Mouse (Mus musculus) adrenal gland, postnatal 4 days (tissue): ENCODE results near the gene Sdr39u1. TPM values are rescaled to one million over a fixed set of nuclear protein-coding genes. Genes with fewer than 3 reads are reported as not detected.
A peak's percentile ranks its signal among the peaks of the same experiment; 100 is the strongest.

Experiments
- DNase-seq, 2 experiments: peaks; one replicate each; pipeline ENCODE4 v3.0.0; 2021 to 2022; ENCODE audit warnings: low spot score in 2 of 2, mixed read lengths in 2 of 2
- long read RNA-seq, 2 experiments: library from polyadenylated mRNA; stranded (forward); transcript quantifications; one replicate each; pipeline ENCODE4 v2.0.0; 2021
- total RNA-seq, 2 experiments: library from RNA; stranded (reverse); gene quantifications; 2 replicates each; pipeline ENCODE4 v1.2.3; 2021

Gene Sdr39u1
- total RNA-seq, result 10 to 100 TPM; 65.3 to 71.9 TPM
- long read RNA-seq, experiment 1, transcript Sdr39u1-201 (6 exons, 1,255 nt), result major isoform, 20 of 37 reads
- long read RNA-seq, experiment 1, partial matches to known transcripts, result 5 of 37 reads
- long read RNA-seq, experiment 1, other reads (novel, unspliced or antisense), result 7 of 37 reads
- long read RNA-seq, experiment 2, transcript Sdr39u1-207 (5 exons, 867 nt), result minor isoform, 7 of 68 reads
- long read RNA-seq, experiment 2, transcript Sdr39u1-201 (6 exons, 1,255 nt), result major isoform, 39 of 68 reads
- long read RNA-seq, experiment 2, partial matches to known transcripts, result 3 of 68 reads
- long read RNA-seq, experiment 2, other reads (novel, unspliced or antisense), result 8 of 68 reads

DNA sequence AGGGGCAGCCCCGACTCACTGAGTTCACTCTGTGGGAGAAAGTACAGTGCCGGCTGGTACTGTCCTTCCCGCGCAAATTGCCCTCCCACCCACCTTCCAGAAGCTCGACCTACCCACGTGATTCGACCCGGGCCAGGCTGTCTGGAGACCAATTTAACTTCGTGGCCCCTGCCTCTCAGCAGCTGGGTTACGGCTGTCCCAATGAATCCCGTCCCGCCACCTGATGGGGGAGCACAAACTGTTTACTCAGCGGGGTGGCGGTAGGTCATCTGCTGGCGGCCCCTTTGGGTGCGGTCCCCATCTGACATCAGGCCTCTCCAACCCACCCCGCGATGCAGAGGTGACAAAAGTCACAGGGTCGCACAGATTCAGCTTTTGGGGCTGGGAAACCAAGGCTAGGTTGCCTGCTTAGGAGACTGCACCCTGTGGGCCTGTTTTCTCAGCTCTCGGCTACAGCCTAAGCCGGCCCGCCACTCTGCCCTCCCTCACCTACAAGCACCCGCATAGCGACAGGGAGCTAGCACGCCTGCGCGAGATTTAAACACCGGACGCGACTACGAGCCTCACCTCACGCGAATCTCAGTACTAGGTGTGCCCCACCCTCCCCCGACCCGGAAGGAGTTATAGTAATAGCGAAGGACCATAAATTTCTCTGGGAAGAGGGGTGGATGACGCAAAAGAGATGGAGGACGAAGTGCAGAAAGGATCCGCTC lies at the start of gene Sdr39u1:
Gene Sdr39u1, minus strand, starts transcription at position 593 of the 713 bp plus-strand sequence.
- DNase-seq, result peak; percentile 55 to 73

- DNase-seq, result no peak
Measured at GRCm38 (mm10) chr14:55946269-55946969, 46.3 kb upstream of the Sdr39u1 start.

- DNase-seq, result no peak
Measured at GRCm38 (mm10) chr14:55944575-55944974, 44.5 kb upstream of the Sdr39u1 start, which contains the start of gene Cma1. Gene Cma1, minus strand, starts transcription at chr14:55944675.

DNA sequence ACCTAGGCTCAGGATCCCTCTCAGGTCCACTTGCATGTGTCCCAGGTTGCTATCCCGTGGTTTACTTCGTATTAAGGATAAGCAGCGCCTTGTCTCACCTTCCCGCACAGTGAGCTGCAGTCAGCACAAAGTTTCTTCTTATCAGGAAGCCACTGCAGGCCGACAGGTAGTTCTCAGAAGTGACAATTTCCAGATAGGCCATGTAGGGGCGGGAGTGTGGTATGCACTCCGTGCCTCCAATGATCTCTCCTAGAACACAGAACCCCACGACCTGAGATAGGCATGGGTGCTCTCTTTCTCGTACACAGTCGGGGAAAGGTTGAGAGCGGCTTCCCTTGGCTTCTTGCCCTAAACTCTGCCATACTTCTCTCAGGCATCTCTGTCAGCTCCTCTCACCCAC lies 43.5 kb upstream of the Sdr39u1 start:
- DNase-seq, result no peak

DNA sequence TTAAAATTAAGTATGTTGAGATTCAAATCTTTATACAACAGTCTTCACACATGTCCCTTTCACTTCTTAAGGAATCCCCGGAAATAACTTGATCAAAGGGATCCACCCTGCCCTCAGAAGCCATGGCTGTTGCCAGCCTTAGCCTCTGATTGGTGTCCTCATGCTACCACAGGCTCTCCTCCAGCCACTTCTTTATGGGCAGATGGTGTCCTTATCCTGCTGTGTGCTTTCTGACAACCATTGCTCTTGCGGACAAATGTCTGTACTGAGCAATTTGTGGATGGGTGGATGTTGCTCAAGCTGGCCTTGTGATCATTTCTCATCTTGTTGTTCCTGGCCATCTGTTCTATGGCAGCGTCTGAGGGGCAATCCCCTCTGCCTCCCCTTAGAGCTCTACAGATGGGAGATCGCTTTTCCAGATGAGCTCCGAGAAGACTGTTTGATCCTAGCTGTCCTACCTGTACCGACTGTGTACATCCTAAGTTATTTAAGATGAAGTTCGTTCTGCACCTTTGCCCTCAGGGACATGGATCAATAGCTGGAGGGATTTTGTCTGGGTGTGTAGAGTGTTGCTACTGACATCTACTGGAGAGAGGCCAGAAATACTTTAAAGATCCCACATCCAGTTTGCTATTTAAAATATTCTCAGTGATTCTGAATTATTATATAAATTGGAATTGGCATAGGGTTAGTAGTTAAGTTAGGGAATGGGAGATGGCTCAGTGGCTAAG lies 40.1 kb upstream of the Sdr39u1 start:
- no peak for DNase-seq

- no peak for DNase-seq
Measured at GRCm38 (mm10) chr14:55933586-55933985, 33.5 kb upstream of the Sdr39u1 start.

DNA sequence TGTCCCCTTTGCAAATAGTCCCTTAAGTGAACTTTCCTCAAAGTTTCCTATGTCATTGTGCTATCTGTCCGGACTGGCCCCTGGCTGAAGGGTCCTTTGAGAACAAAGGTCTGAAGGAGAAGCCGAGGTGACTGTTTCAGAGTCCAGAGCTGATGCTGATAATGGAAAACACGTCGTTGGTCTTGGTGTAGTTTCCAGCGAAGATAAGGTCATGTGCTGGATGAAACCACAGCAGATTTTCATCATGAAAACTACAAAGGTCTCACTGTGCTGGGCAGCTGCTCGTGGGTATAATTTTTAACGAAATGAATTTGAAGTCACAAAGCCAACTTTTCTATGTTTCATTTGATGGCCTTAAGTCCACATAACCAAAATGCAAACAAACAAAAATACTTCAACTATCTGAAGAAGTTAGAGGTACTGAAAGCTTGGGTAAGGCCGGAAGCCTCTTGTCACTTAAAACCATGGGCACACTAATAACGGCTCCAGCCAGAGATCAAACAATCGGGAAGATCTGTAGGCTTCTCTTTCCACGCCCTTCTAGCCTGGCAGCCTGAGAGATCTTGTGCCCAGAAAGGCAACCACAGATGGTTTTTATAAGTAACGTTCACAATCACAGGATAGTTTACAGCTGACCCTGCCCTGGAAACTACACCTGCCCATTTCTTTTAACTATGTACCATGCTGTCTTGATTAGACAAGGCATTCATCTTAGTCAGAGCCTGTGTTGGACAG lies 29.3 kb upstream of the Sdr39u1 start:
- no peak for DNase-seq

DNA sequence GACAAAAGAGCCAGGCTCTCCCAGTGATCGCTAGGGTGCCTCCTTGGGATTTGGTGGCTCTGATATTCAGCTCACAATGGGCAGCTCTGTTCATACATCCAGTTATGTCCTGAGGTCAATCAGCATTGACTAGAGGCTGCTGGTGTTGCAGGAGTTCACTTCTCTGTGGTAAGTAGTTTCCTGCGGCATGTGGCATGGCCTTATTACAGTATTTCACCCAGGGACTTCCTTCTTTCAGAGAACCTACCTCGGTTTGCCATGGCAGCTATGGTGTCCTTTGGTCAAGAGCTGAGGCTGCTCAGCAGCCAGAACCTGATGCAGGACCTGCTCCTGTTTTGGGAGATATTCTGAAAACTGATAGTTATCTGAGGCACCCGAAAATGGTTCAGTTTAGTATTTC lies 26.8 kb upstream of the Sdr39u1 start:
- DNase-seq, result no peak

DNA sequence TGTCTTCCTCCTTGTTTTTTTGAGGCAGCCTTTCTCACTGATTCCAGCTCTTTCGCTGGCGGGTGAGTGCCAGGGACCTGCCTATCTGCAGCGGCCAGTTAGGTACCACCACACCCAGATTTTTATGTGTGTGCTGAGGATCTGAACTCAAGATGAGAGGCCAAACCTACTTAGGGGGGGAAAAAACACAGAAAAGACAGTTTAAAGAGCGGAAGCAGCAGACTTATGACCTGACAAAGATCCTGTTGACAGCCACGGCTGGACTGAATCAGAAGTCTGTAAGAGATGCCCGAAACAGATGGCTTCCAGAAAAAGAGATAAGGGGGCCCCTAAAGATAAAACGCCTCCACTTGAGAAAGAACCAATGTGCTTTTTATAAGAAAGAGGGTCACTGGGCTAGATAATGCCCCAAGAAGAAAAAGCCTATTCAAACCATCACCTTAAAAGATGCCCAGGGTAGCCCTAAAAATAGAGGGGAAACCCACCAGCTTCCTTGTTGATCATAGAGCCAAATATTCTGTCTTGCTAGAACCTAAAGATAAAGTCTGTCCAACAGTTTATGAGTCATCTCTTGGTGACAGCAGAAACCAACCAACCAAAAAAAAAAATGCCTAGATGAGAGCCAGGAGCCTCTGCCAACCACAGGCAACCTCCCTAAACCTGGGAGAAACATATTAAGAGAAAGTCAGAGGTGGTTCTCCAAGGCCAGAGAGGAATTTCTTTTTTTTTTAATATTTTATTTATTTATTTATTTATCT lies 22.6 kb upstream of the Sdr39u1 start:
- DNase-seq, result no peak

DNA sequence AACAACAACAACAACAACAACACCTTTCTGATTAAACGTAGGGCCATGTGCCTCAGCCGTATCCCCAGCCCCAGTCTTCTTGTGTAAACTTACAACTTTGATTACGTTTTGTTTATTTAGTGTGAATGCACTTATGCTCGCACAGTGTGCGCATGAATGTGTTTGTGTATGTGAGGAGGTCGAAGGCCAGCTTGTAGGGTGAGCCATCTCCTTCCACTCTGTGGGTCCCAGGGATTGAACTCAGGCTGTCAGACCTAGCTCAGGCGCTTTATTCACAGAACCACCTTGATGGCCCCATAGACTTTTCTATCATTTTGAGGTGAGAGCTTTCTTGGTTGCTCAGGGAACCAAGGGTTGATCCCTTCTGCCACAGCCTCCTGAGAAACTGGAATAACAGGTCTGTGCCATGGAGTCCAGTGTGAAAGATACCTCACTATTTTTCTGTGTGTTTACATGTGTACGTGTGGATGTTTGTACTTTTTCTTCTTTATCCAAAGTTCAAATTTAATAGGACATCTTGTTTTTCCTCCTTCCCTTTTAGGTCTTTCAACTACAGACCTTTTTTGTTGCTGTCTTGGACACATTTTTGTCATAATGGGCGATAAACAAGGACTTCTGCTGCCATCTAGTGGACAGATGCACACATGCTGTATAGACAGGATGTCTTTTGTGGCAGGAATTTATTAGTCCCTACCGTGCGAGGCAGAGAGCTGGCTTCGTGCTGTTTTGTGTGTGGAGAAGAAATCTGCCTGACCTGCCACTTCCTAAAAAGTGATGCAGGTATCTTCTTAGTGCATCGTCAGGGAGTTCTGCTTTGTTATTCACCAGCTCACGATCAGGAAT lies 18.4 kb upstream of the Sdr39u1 start:
- DNase-seq, result peak in 1 of 2 experiments; percentile 43

GRCm38 (mm10) chr14:55913406-55913805 lies 13.3 kb upstream of the Sdr39u1 start:
- DNase-seq, result no peak

DNA sequence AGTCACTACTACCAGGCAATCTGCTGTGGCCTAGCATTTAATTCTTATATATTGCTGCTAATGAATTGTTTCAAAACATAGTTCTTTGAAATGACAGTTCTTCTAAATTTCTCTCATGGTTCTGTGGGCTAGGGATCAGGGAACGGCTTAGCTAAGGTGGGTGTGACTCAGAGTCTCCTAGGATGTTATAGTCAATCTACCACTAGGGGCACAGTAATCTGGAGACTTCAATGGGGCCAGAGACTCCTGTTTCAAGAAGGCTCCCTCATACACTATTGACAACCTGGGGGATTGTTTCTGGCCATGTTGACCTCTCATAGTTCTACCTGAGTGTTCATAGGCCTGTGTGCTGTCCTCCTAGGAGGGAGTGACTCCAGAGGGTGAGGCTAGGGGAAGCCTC lies 5.4 kb upstream of the Sdr39u1 start:
- DNase-seq, result no peak

- DNase-seq, result no peak
Measured at GRCm38 (mm10) chr14:55900414-55900755, 292 bp upstream of the Sdr39u1 start.

DNA sequence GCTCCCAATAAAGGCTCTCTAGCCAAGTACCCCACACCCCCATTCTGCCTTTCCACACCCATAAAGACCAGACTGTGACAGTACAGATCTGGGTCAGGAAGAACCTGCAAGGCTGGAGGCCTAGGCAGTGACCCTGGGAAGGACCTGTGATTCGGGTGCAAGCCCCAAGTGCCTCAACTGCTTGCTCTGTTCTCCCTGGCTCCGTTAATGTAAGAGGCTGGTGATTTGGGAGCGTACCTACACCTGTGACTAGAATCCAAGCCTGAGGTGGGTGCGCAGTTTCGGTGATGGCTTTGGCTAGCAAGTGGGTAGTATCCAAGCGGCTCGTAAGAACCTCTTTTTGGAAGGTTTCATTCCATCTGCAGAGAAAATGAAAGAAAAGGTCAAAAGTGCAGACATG lies 1.1 kb downstream of the Sdr39u1 start:
- no peak for DNase-seq

- DNase-seq, result no peak
Measured at GRCm38 (mm10) chr14:55897671-55898070, 2.4 kb downstream of the Sdr39u1 start.

GRCm38 (mm10) chr14:55886571-55887382 lies 13.3 kb downstream of the Sdr39u1 start:
- DNase-seq, result no peak

DNA sequence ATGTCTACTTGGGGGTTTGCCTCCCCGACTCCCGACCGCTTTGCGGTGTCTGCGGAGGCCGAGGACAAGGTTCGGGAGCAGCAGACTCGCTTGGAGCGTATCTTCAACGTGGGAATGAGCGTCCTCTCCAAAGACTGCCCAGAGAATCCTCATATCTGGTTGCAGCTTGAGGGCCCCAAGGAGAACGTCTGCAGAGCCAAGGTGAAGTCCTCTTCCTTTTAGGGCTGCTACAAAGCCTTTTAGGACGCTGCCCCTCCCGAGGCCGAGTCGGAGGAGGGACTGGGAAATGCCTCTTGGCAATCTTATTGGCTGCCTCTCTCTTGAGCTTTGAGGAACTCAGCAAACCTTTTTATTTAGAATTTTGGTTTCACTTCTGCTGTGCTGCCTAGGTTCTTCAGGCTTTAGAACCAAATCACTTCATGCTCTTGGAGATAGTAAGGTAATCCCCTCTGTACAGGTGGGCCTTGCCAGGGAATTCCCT lies 14.3 kb downstream of the Sdr39u1 start:
- no peak for DNase-seq
